Mouse (Mus musculus): ENCODE data around the gene Chchd3. TPM values are rescaled to one million over a fixed set of nuclear protein-coding genes. Genes with fewer than 3 reads are reported as not detected.
A peak's percentile ranks its signal among the peaks of the same experiment; 100 is the strongest.

Chchd3 gene
- polyA plus RNA-seq, 1 experiment, result 34.0 TPM

- TF ChIP-seq POLR2A (IDR thresholded peaks at IDR 0.05; ENCODE audit: borderline replicate concordance, extremely low read depth, low read depth, low read length) (no peak), CTCF (IDR thresholded peaks at IDR 0.05; ENCODE audit: insufficient read depth, low read length) (no peak)
- H3K4me1 ChIP-seq (ENCODE audit: control insufficient read depth, insufficient read depth, low read length), result no peaks in the 10 kb centered on the region
- DNase-seq, result no peak
- WGBS, result 83% methylated on average over 7 of the region's 7 CpGs
- H3K4me3 ChIP-seq (replicated peaks; ENCODE audit: extremely low read depth, low read depth, low read length), result no peak overlapping the region
Observed at GRCm38 (mm10) chr6:32848974-32849373, 211.1 kb downstream of the Chchd3 start.

- Histone ChIP-seq H3K4me3 (replicated peaks; ENCODE audit: extremely low read depth, low read depth, low read length) (no peak overlapping the region), H3K4me1 (ENCODE audit: control insufficient read depth, insufficient read depth, low read length) (no peaks in the 10 kb centered on the region)
- DNase-seq, result no peak
- WGBS, result 55% methylated on average over 1 of the region's 1 CpGs
- no peak for TF ChIP-seq POLR2A (IDR thresholded peaks at IDR 0.05; ENCODE audit: borderline replicate concordance, extremely low read depth, low read depth, low read length)
- no peak for TF ChIP-seq CTCF (IDR thresholded peaks at IDR 0.05; ENCODE audit: insufficient read depth, low read length)
Observed at GRCm38 (mm10) chr6:32845463-32845862, 214.6 kb downstream of the Chchd3 start.

GRCm38 (mm10) chr6:32837939-32838301, 222.1 kb downstream of the Chchd3 start:
- DNase-seq, result no peak
- 82% methylated on average over 2 of the region's 2 CpGs for WGBS
- H3K4me3 ChIP-seq (replicated peaks; ENCODE audit: extremely low read depth, low read depth, low read length), result no peak overlapping the region
- TF ChIP-seq CTCF (IDR thresholded peaks at IDR 0.05; ENCODE audit: insufficient read depth, low read length), result no peak
- no peak for TF ChIP-seq POLR2A (IDR thresholded peaks at IDR 0.05; ENCODE audit: borderline replicate concordance, extremely low read depth, low read depth, low read length)
- H3K4me1 ChIP-seq (ENCODE audit: control insufficient read depth, insufficient read depth, low read length), result no peaks in the 10 kb centered on the region; the same call in 1 of the 2 replicates

DNA sequence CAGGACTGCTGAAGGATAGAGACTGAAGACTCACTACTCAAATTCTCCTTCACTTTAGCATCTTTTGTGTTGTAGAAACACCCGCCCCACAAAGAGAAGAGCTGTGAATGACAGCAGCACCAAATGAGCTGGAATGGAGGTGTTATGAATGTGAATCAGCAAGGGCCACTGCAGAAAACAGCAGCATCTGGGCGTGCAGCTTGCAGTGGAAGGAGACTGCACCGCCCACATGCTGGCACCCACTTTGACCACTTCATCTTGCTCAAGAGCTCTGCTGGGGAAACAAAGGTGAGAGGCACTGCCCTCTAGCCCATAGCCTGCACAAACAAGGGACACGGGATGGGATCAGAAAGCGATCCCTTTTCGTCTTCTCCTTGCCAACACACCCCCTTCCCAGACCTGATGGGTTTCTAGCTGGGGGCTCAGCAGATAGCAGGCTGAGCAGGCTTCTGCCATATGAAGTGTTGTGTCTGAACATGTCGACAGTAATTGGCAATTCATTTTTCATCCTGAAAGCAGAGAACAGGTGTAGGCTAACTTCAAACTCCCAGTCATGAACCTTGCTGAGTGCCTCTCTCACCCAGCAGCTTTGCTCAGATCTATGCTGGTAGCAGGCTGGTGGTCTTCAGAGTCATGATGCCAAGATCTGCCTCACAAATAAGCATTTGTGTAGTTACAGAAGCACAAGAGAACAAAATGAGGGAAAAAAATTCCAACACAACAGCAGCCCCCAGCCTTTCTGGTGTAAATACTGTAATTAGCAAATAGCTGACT, 222.7 kb downstream of the Chchd3 start:
- WGBS, result 69% methylated on average over 7 of the region's 7 CpGs
- Histone ChIP-seq H3K4me3 (replicated peaks; ENCODE audit: extremely low read depth, low read depth, low read length) (no peak overlapping the region), H3K4me1 (ENCODE audit: control insufficient read depth, insufficient read depth, low read length) (no peaks in the 10 kb centered on the region; the same call in 1 of the 2 replicates)
- TF ChIP-seq POLR2A (IDR thresholded peaks at IDR 0.05; ENCODE audit: borderline replicate concordance, extremely low read depth, low read depth, low read length), result no peak
- no peak for TF ChIP-seq CTCF (IDR thresholded peaks at IDR 0.05; ENCODE audit: insufficient read depth, low read length)
- peak; percentile 65 for DNase-seq

DNA sequence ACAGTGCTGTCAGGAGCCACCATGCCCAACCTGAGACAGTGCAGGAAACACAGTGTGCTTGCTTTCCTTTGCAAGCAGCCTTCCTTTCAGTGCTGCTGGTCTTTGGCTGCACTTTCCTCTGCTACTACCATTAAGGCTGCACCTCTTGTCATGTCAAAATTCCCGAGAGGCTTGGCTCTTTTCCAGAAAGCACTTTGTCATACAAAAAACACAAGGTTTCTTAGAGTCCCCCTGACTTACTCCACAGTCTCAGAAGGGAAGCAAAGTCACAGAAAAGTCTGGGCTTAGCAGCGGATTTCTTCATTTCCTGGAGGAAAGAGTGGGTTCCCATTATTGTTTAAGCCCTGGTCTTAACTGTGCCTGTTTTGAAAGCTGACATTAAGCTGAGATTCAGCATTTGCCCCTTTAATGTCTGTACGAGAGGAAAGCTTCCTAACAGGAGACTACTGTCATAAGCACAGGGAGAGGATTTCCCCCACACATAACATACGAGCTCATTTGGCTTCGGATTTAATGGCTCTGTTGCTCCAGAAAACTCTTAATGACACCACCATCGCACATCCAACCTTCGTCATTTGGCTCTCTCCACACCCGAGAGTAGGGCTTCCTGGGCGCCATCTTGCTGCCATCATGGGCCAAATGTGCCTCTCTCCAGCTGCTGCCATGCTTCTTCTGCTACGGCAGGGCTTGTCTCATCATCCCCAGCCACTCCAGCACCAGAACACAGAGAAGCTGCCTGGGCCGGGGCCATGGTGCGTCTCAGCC, 236.0 kb downstream of the Chchd3 start:
- Histone ChIP-seq H3K4me3 (replicated peaks; ENCODE audit: extremely low read depth, low read depth, low read length) (no peak overlapping the region), H3K4me1 (ENCODE audit: control insufficient read depth, insufficient read depth, low read length) (no peaks in the 10 kb centered on the region)
- 71% methylated on average over 12 of the region's 12 CpGs for WGBS
- no peak for DNase-seq
- no peak for TF ChIP-seq CTCF (IDR thresholded peaks at IDR 0.05; ENCODE audit: insufficient read depth, low read length)
- TF ChIP-seq POLR2A (IDR thresholded peaks at IDR 0.05; ENCODE audit: borderline replicate concordance, extremely low read depth, low read depth, low read length), result no peak

- H3K4me1 ChIP-seq (ENCODE audit: control insufficient read depth, insufficient read depth, low read length), result no peaks in the 10 kb centered on the region
- DNase-seq, result no peak
- no peak for TF ChIP-seq CTCF (IDR thresholded peaks at IDR 0.05; ENCODE audit: insufficient read depth, low read length)
- TF ChIP-seq POLR2A (IDR thresholded peaks at IDR 0.05; ENCODE audit: borderline replicate concordance, extremely low read depth, low read depth, low read length), result no peak
- H3K4me3 ChIP-seq (replicated peaks; ENCODE audit: extremely low read depth, low read depth, low read length), result no peak overlapping the region
- 97% methylated on average over 4 of the region's 4 CpGs for WGBS
Observed at GRCm38 (mm10) chr6:32818961-32819360, 241.1 kb downstream of the Chchd3 start.

GRCm38 (mm10) chr6:32808796-32809195, 251.3 kb downstream of the Chchd3 start:
- TF ChIP-seq CTCF (IDR thresholded peaks at IDR 0.05; ENCODE audit: insufficient read depth, low read length), result no peak
- no peak for TF ChIP-seq POLR2A (IDR thresholded peaks at IDR 0.05; ENCODE audit: borderline replicate concordance, extremely low read depth, low read depth, low read length)
- 90% methylated on average over 1 of the region's 1 CpGs for WGBS
- no peaks in the 10 kb centered on the region for H3K4me1 ChIP-seq (ENCODE audit: control insufficient read depth, insufficient read depth, low read length)

GRCm38 (mm10) chr6:32807771-32808170, 252.3 kb downstream of the Chchd3 start:
- H3K4me3 ChIP-seq (replicated peaks; ENCODE audit: extremely low read depth, low read depth, low read length), result no peak overlapping the region

More at GRCm38 (mm10) chr6:32808796-32809195, 251.3 kb downstream of the Chchd3 start:
- no peak for DNase-seq
- no peak overlapping the region for H3K4me3 ChIP-seq (replicated peaks; ENCODE audit: extremely low read depth, low read depth, low read length)

DNA sequence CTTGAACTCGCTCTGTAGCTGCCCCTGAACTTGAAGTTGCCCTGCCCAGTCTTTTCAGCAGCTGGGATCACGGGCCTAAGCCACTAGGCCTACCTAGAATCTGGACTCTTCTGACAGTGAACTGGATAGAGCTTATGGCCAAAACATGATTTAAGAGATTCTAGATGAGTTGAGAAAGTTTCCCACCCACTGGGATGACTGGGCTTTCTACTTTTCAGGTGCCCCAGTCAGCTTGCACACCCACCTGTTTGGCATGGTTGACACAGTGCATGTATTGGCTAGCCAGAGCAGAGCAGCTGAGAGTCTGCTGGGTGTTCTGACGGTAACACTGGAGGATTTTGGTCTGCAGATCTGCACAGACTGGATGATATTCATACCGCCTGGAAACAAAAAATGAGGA, 256.4 kb downstream of the Chchd3 start:
- Histone ChIP-seq H3K4me1 (ENCODE audit: control insufficient read depth, insufficient read depth, low read length) (no peaks in the 10 kb centered on the region), H3K4me3 (replicated peaks; ENCODE audit: extremely low read depth, low read depth, low read length) (no peak overlapping the region)
- DNase-seq, result no peak
- 98% methylated on average over 4 of the region's 4 CpGs for WGBS
- TF ChIP-seq POLR2A (IDR thresholded peaks at IDR 0.05; ENCODE audit: borderline replicate concordance, extremely low read depth, low read depth, low read length), result no peak
- no peak for TF ChIP-seq CTCF (IDR thresholded peaks at IDR 0.05; ENCODE audit: insufficient read depth, low read length)

More at GRCm38 (mm10) chr6:32807771-32808170, 252.3 kb downstream of the Chchd3 start:
- WGBS, result 82% methylated on average over 4 of the region's 4 CpGs
- H3K4me1 ChIP-seq (ENCODE audit: control insufficient read depth, insufficient read depth, low read length), result no peaks in the 10 kb centered on the region
- DNase-seq, result no peak
- TF ChIP-seq CTCF (IDR thresholded peaks at IDR 0.05; ENCODE audit: insufficient read depth, low read length) (no peak), POLR2A (IDR thresholded peaks at IDR 0.05; ENCODE audit: borderline replicate concordance, extremely low read depth, low read depth, low read length) (no peak)

All from lung, adult 2 months (tissue).